Mouse (Mus musculus) lung, embryonic 15.5 days (tissue): ENCODE results near the gene Mindy2. TPM values are rescaled to one million over a fixed set of nuclear protein-coding genes. Genes with fewer than 3 reads are reported as not detected.

ENCODE experiments used
- ATAC-seq: fragments of 200-750 bp; cut with Nextera tagmentation; 2 replicates; pipeline ENCODE4 v1.8.0; 2017; ENCODE audit warnings: moderate number of reproducible peaks, borderline replicate concordance; ENCODE audit not compliant: low FRiP score, low TSS enrichment; ENCODE audit errors: extremely low read depth
- H3K27ac ChIP-seq: fragments of 300-500 bp; sonication (generic); 2 replicates; pipeline ENCODE4 v1.5.1; 2015; ENCODE audit warnings: moderate library complexity, mild to moderate bottlenecking, inconsistent platforms
- H3K27me3 ChIP-seq: fragments of 300-500 bp; sonication (generic); 2 replicates; pipeline ENCODE4 v1.6.1; 2015; ENCODE audit warnings: inconsistent platforms
- H3K36me3 ChIP-seq: fragments of 300-500 bp; sonication (generic); 2 replicates; pipeline ENCODE4 v1.6.1; 2015; ENCODE audit warnings: inconsistent platforms
- H3K4me1 ChIP-seq: fragments of 300-500 bp; sonication (generic); 2 replicates; pipeline ENCODE4 v1.6.1; 2015; ENCODE audit warnings: inconsistent platforms
- H3K4me2 ChIP-seq: fragments of 300-500 bp; sonication (generic); 2 replicates; pipeline ENCODE4 v1.6.1; 2015; ENCODE audit warnings: inconsistent platforms, mild to moderate bottlenecking, moderate library complexity
- H3K4me3 ChIP-seq: fragments of 300-500 bp; sonication (generic); 2 replicates; pipeline ENCODE4 v1.5.1; 2015; ENCODE audit warnings: mild to moderate bottlenecking, inconsistent platforms
- H3K9ac ChIP-seq: fragments of 300-500 bp; sonication (generic); 2 replicates; pipeline ENCODE4 v1.6.1; 2015; ENCODE audit warnings: inconsistent platforms
- H3K9me3 ChIP-seq: fragments of 300-500 bp; sonication (generic); 2 replicates; pipeline ENCODE4 v1.6.1; 2016; ENCODE audit warnings: inconsistent platforms
- WGBS: fragments of 180-500 bp; shearing (Covaris S2); methylation state at CpG from one replicate; pipeline ENCODE4 v1.1.7; 2015; 5-methylcytosine and 5-hydroxymethylcytosine counted together
- polyA plus RNA-seq: library from polyadenylated mRNA; unstranded; fragments of >200 nt; fragmentation: Nextera tagmentation; extraction: Ambion mirVana; gene quantifications from 2 replicates; pipeline ENCODE4 v1.2.1, GENCODE M21; 2015

The Mindy2 gene
- polyA plus RNA-seq = 10.1 and 10.8 TPM in 2 replicates

DNA sequence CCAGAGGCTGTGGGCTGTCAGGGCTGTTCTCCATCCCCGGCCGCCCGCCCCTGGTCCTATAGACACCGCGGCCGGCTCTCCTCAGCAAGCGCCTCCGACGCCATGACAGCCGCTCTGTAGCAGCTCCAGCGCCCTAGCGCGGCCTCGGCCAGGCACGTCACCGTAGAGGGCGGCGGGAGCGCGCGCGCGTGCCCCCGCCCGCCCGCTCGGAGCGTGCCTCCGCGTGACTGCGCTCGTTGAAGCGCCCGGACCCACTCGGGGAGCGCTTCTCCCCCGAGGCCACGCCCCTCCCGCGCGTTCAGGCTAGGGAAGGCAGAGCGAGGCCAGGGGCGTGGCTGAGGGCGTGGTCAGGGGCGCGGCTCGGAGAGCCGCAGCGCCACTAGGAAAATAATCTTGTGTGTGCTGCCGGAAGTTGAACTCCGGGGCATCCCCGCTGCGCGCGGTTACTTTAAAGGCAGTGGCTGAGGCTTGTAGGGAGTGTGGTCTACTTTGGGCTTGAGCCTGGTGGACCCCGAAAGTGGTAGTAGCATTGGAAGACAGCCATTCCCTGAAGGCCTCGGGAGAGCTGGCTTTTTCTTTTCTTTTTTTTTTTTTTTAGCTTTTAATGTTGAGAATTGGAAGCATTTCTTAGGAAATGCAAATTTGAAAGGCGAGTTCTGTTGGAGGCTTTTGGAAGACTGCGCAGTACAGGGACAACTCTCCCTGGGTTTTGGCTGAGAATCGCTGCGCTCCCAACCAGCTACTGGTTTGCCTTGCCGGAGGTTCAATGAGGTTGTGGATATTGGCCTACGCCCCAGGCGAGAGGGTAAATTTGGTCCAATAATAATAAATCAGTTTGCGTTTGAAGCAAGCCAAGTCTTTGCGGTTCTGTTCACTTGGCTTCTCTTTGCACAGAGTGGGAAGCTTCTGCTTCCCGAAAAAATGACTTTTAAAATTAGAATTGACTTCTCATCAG is at the start of gene Mindy2:
TSS of gene Mindy2 (minus strand) at position 162 of the 955 bp plus-strand sequence.
- Histone ChIP-seq H3K9me3 (no peaks in the 10 kb centered on the region), H3K27me3 (no peaks in the 10 kb centered on the region), H3K4me1 (0 out of 2 replicates have a peak, but pooled peaks cover 3% of the 10 kb centered on the region), H3K4me3 (peak within 1 kb of the TSS; percentile 81), H3K4me2 (peak within 1 kb of the TSS; percentile 93), H3K9ac (peak within 1 kb of the TSS; percentile 81), H3K27ac (peak within 1 kb of the TSS; percentile 94), H3K36me3 (no peaks in the 10 kb centered on the region)
- peak; percentile 97 for ATAC-seq
- 1% methylated on average over 65 of the region's 67 CpGs for WGBS

- ATAC-seq = no peak
- H3K27me3 ChIP-seq = no peaks in the 10 kb centered on the region
- no peak overlapping the region for H3K4me3 ChIP-seq
- H3K4me2 ChIP-seq = no peak overlapping the region
- peaks cover 8% of the 10 kb centered on the region; the same call in 1 of the 2 replicates for H3K36me3 ChIP-seq
- no peak overlapping the region for H3K27ac ChIP-seq
- H3K4me1 ChIP-seq = peaks cover 2% of the 10 kb centered on the region; the same call in 1 of the 2 replicates
- 85% methylated on average over 1 of the region's 1 CpGs for WGBS
- H3K9ac ChIP-seq = no peak overlapping the region
- H3K9me3 ChIP-seq = no peaks in the 10 kb centered on the region
Measured at GRCm38 (mm10) chr9:70706444-70706843, 49.5 kb upstream of the Mindy2 start.

GRCm38 (mm10) chr9:70703597-70704203 is 46.7 kb upstream of the Mindy2 start:
- H3K27ac ChIP-seq = no peak overlapping the region
- no peaks in the 10 kb centered on the region for H3K9me3 ChIP-seq
- 93% methylated on average over 5 of the region's 5 CpGs for WGBS
- ATAC-seq = no peak
- no peak overlapping the region for H3K4me2 ChIP-seq
- peaks cover 8% of the 10 kb centered on the region; the same call in 1 of the 2 replicates for H3K36me3 ChIP-seq
- H3K9ac ChIP-seq = no peak overlapping the region
- no peak overlapping the region for H3K4me3 ChIP-seq
- H3K4me1 ChIP-seq = peaks cover 13% of the 10 kb centered on the region
- no peaks in the 10 kb centered on the region for H3K27me3 ChIP-seq

DNA sequence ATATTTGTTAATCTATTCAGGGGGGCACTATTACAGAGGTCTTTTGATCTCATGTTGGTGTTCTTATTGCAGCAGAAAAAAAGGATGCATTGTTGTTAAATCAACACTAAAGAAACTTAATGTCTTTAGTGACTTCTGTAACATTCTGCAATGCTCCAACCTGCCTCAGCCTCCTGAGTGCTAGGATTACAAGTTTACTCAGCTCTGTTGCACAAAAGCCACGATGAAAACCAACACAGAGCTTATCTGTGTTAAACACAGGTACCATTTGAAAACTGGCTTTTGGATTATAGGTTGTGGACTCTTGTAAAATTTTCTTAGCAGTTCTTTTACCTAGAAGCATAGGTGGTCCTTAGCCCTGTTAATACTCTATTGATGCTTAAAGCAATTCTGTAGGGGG is 41.1 kb upstream of the Mindy2 start:
- no peak overlapping the region for H3K4me3 ChIP-seq
- no peak overlapping the region for H3K27ac ChIP-seq
- 62% methylated on average over 1 of the region's 1 CpGs for WGBS
- no peaks in the 10 kb centered on the region for H3K27me3 ChIP-seq
- H3K4me2 ChIP-seq = no peak overlapping the region
- H3K9me3 ChIP-seq = no peaks in the 10 kb centered on the region
- H3K36me3 ChIP-seq = no peaks in the 10 kb centered on the region
- peaks cover 13% of the 10 kb centered on the region for H3K4me1 ChIP-seq
- no peak for ATAC-seq
- no peak overlapping the region for H3K9ac ChIP-seq

- H3K27ac ChIP-seq = no peak overlapping the region
- no peaks in the 10 kb centered on the region for H3K36me3 ChIP-seq
- no peaks in the 10 kb centered on the region for H3K27me3 ChIP-seq
- H3K9me3 ChIP-seq = no peaks in the 10 kb centered on the region
- H3K4me2 ChIP-seq = no peak overlapping the region
- WGBS = 91% methylated on average over 2 of the region's 2 CpGs
- peaks cover 12% of the 10 kb centered on the region; the same call in 1 of the 2 replicates for H3K4me1 ChIP-seq
- H3K4me3 ChIP-seq = no peak overlapping the region
- H3K9ac ChIP-seq = no peak overlapping the region
- ATAC-seq = no peak
Measured at GRCm38 (mm10) chr9:70695723-70696122, 38.7 kb upstream of the Mindy2 start.

DNA sequence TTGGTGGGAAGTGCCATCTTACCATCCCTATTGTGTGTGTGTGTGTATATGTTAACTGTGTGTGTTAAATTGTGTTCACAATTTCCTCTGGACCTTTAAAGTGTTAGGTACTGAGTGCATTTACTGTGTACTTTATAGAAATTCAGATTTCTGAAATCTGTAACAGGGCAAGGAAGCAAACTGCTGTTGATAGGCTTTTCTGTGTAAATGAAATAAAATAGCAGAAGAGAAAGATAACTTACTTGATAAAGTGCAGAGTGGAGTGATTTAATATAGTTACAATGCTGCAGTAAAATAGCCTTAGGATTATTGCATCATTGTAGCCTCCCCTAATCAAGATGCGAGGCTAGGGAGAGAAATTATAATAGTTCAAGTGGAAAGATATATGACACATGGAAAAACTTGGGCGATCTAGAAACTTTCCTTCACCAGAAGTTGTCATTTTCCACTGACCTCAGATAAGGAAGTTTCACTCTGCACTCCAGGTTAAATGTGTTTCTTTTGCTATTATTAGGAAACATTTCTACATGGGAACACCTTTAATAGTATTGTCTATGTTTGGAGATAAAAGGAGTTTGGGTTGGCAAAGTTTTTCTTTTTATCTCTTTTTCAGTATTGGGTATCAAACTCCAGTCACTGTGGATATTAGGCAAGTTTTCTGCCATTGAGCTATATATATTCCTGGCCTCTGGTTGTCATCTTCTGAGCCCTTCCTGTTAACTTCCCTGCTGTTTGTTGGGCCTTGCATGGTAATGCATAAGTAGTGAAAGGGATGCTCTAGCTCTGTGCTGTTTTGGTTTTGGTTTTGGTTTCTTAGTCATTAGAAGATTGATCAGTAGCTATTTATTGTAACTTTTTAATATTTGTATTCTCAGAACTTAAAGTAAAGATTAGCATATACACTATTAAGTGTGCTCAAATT is 35.1 kb upstream of the Mindy2 start:
- no peaks in the 10 kb centered on the region for H3K36me3 ChIP-seq
- no peaks in the 10 kb centered on the region for H3K27me3 ChIP-seq
- H3K9ac ChIP-seq = no peak overlapping the region
- peaks cover 5% of the 10 kb centered on the region; the same call in 1 of the 2 replicates for H3K4me1 ChIP-seq
- no peaks in the 10 kb centered on the region for H3K9me3 ChIP-seq
- no peak for ATAC-seq
- no peak overlapping the region for H3K27ac ChIP-seq
- no peak overlapping the region for H3K4me2 ChIP-seq
- H3K4me3 ChIP-seq = no peak overlapping the region
- WGBS = 55% methylated on average over 2 of the region's 2 CpGs

GRCm38 (mm10) chr9:70690579-70690978 is 33.6 kb upstream of the Mindy2 start:
- ATAC-seq = no peak
- H3K27ac ChIP-seq = no peak overlapping the region

GRCm38 (mm10) chr9:70689926-70690325 is 33.0 kb upstream of the Mindy2 start:
- H3K27me3 ChIP-seq = no peaks in the 10 kb centered on the region
- H3K27ac ChIP-seq = no peak overlapping the region
- ATAC-seq = no peak
- H3K4me3 ChIP-seq = no peak overlapping the region
- no peak overlapping the region for H3K9ac ChIP-seq
- WGBS = 84% methylated on average over 3 of the region's 3 CpGs
- H3K9me3 ChIP-seq = no peaks in the 10 kb centered on the region
- no peaks in the 10 kb centered on the region for H3K36me3 ChIP-seq
- H3K4me1 ChIP-seq = peaks cover 5% of the 10 kb centered on the region; the same call in 1 of the 2 replicates
- H3K4me2 ChIP-seq = no peak overlapping the region

More at GRCm38 (mm10) chr9:70690579-70690978, 33.6 kb upstream of the Mindy2 start:
- Histone ChIP-seq H3K4me2 (no peak overlapping the region), H3K4me3 (no peak overlapping the region), H3K27me3 (no peaks in the 10 kb centered on the region), H3K9ac (no peak overlapping the region), H3K36me3 (no peaks in the 10 kb centered on the region), H3K9me3 (no peaks in the 10 kb centered on the region), H3K4me1 (peaks cover 5% of the 10 kb centered on the region; the same call in 1 of the 2 replicates)

GRCm38 (mm10) chr9:70688301-70688968 is 31.5 kb upstream of the Mindy2 start:
- Histone ChIP-seq H3K36me3 (no peaks in the 10 kb centered on the region), H3K27me3 (no peaks in the 10 kb centered on the region)

DNA sequence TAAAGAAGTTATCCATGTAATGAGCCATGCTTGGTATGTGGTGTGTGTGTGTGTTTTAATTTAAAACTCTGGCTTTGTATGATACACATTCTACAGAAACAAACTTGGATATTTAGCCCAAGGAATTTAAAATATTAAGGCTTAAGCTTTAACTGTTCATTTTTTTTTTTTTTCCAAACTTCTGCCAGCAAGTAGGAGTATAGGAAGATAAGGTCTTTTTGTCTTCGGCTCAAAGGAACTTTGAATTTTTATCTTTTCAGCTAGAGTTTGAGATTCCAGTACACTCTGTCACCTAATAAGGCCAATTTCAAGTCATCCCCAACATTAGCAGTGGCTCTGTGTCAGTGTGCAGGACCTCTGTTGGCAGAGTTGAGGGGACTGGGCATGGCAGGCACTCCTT is 25.2 kb upstream of the Mindy2 start:
- Histone ChIP-seq H3K9ac (no peak overlapping the region), H3K27ac (no peak overlapping the region), H3K4me3 (no peak overlapping the region), H3K9me3 (no peaks in the 10 kb centered on the region), H3K4me1 (peaks cover 24% of the 10 kb centered on the region), H3K27me3 (no peaks in the 10 kb centered on the region), H3K36me3 (no peaks in the 10 kb centered on the region), H3K4me2 (no peak overlapping the region)
- ATAC-seq = no peak
- WGBS = 29% methylated on average over 1 of the region's 1 CpGs

More at GRCm38 (mm10) chr9:70688301-70688968, 31.5 kb upstream of the Mindy2 start:
- H3K4me2 ChIP-seq = no peak overlapping the region
- H3K9me3 ChIP-seq = no peaks in the 10 kb centered on the region
- WGBS = 79% methylated on average over 2 of the region's 2 CpGs
- ATAC-seq = no peak
- no peak overlapping the region for H3K27ac ChIP-seq
- H3K4me1 ChIP-seq = peaks cover 8% of the 10 kb centered on the region; the same call in 1 of the 2 replicates
- H3K4me3 ChIP-seq = no peak overlapping the region
- H3K9ac ChIP-seq = no peak overlapping the region
